Mouse (Mus musculus) kidney, adult 2 months (tissue): Measurements from ENCODE around the gene Rp9. TPM values are rescaled to one million over a fixed set of nuclear protein-coding genes. Genes with fewer than 3 reads are reported as not detected.
A peak's percentile ranks its signal among the peaks of the same experiment; 100 is the strongest.
"Not testable (repeated sequence)": the region's sequence is repeated elsewhere in the genome, so short reads cannot be mapped to it uniquely, and the experiment has no call there.

Experiments used
- DNase-seq: peaks from one replicate; pipeline ENCODE4 v3.0.0; 2021
- H3K27ac ChIP-seq: fragments of 200-500 bp; 2 replicates; pipeline ENCODE4 v1.5.1; 2012; ENCODE audit warnings: low read depth, low read length, control low read depth, inconsistent platforms; ENCODE audit not compliant: insufficient read depth
- H3K27me3 ChIP-seq: fragments of 200-500 bp; replicated peaks from 2 replicates; pipeline ENCODE4 v1.6.1; 2012; ENCODE audit warnings: mild to moderate bottlenecking, moderate library complexity, low read length, inconsistent platforms; ENCODE audit not compliant: control insufficient read depth, insufficient read depth
- H3K36me3 ChIP-seq: fragments of 200-500 bp; 2 replicates; pipeline ENCODE4 v1.6.1; 2012; ENCODE audit warnings: mild to moderate bottlenecking, moderate library complexity, low read length, inconsistent platforms; ENCODE audit not compliant: control insufficient read depth, insufficient read depth
- H3K4me1 ChIP-seq: fragments of 200-500 bp; 2 replicates; pipeline ENCODE4 v1.6.1; 2011; ENCODE audit warnings: low read length; ENCODE audit not compliant: control insufficient read depth, insufficient read depth
- H3K4me3 ChIP-seq: fragments of 200-500 bp; 2 replicates; pipeline ENCODE4 v1.5.1; 2011; ENCODE audit warnings: mild to moderate bottlenecking, low read depth, low read length, control low read depth; ENCODE audit not compliant: insufficient read depth
- CTCF ChIP-seq: fragments of 200-500 bp; conservative IDR thresholded peaks from 2 replicates; pipeline ENCODE4 v1.5.1; 2011; ENCODE audit warnings: low read depth, mild to moderate bottlenecking, control low read depth, low read length, moderate library complexity, mixed read lengths; ENCODE audit not compliant: insufficient read depth, insufficient read length
- POLR2A ChIP-seq: fragments of 200-500 bp; IDR thresholded peaks from one replicate; pipeline ENCODE4 v1.6.1; 2011; ENCODE audit warnings: low read depth, low read length, control low read depth
- WGBS: fragments of 180-500 bp; shearing (Covaris S2); methylation state at CpG from one replicate; pipeline ENCODE4 v1.1.7; 2018; 5-methylcytosine and 5-hydroxymethylcytosine counted together
- polyA plus RNA-seq: library from polyadenylated mRNA; depleted of rRNA; stranded (reverse); fragments of >200 nt; gene quantifications from 2 replicates; pipeline ENCODE4 v1.2.3, GENCODE M21; 2012

Rp9 gene
- polyA plus RNA-seq, 1 experiment, result 56.9 TPM

DNA sequence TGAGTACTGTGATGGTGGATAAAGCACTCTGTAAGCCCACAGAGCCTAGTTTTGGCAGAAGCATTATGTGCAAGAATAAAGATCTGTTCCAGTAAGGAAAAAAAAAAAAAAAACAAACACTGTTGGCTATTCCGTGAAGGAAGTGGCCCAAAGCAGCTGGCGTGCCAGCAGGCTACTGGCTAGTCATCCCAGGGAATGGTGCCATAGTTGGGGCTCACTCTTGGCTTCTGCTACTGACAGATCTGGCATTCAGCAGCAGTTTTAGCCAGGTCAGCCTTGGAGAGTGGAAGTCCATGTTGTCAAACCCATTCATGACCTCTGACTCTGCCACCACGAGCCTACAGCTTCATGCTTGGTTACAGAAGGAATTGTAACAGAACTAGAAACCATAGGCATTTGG lies 7.6 kb downstream of the Rp9 start:
- no peak for TF ChIP-seq POLR2A
- DNase-seq, result peak; percentile 8
- no peak overlapping the region for H3K4me3 ChIP-seq
- H3K36me3 ChIP-seq, result no peaks in the 10 kb centered on the region
- no peaks in the 10 kb centered on the region for H3K4me1 ChIP-seq
- 74% methylated on average over 3 of the region's 3 CpGs for WGBS
- H3K27ac ChIP-seq, result no peak overlapping the region
- H3K27me3 ChIP-seq, result no peaks in the 10 kb centered on the region

DNA sequence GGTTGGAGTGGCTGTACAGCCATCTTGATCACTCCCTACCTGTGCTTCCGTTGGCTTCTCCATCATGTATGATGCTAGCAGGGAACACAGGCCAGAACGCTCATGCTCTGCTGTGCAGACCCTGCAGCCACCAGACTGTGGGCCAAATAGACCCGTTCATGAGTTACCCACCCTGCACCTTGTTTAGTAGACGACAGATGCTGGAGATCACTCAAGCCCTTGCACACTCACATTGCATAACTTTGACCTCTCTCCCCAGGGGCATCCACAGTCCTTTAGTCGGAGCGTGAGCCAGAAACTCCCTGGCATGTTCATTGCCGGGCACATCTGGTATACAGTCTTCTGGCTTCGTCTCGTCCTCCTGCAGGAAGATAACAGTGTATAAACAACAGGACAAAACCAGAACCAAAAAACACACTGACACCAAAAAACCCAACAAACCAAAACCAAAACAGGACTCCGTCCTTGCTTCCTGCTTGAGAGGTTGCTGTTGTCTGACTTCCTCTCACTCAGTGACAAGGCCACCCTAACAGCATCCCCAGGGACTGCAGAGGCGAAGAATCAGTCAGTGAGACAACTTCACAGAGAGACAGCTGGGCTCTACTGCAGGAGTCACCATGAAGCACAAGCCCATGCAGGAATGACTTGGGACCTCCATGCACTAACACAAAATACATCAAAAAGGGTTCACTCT lies 12.3 kb downstream of the Rp9 start:
- Histone ChIP-seq H3K27me3 (no peaks in the 10 kb centered on the region), H3K4me1 (no peaks in the 10 kb centered on the region), H3K36me3 (no peaks in the 10 kb centered on the region; the same call in 1 of the 2 replicates), H3K27ac (no peak overlapping the region), H3K4me3 (no peak overlapping the region)
- peak; percentile 23 for DNase-seq
- no peak for TF ChIP-seq POLR2A
- TF ChIP-seq CTCF, result no peak
- 76% methylated on average over 11 of the region's 11 CpGs for WGBS

DNA sequence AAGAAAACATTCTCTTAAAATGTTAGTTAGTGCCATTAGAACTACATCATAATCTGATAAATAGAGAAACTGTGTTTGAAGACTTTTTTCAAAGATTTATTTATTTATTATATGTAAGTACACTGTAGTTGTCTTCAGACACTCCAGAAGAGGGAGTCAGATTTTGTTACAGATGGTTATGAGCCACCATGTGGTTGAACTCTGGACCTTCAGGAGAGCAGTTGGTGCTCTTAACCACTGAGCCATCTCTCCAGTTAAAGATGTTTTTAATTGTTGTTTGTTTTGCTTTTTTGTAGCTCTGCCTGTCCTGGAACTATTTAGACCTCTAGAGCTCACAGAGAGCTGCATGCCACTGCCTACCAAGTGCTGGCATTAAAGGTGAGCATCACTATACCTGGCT lies 14.5 kb downstream of the Rp9 start:
- TF ChIP-seq POLR2A, result no peak
- Histone ChIP-seq H3K4me1 (no peaks in the 10 kb centered on the region), H3K4me3 (no peak overlapping the region), H3K27ac (no peak overlapping the region), H3K36me3 (peaks cover 3% of the 10 kb centered on the region), H3K27me3 (no peaks in the 10 kb centered on the region)
- DNase-seq, result no peak

DNA sequence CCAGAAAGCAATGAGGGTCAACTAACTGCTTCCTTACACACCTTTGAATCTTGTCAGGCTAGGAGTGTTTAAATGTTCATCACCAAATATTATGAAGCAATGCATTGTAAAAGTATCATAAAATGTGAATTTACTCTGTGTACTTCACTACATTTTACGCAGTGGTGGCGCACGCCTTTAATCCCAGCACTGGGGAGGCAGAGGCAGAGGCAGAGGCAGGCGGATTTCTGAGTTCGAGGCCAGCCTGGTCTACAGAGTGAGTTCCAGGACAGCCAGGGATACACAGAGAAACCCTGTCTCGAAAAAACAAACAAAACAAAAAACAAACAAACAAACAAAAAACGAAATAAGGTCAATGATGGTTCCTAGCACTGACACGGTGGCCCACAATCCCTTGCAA lies 15.6 kb downstream of the Rp9 start, which contains the start of gene Gm17545:
TSS of gene Gm17545 (plus strand) at position 301 of the 400 bp plus-strand sequence.
- H3K36me3 ChIP-seq, result not testable (repeated sequence)

DNA sequence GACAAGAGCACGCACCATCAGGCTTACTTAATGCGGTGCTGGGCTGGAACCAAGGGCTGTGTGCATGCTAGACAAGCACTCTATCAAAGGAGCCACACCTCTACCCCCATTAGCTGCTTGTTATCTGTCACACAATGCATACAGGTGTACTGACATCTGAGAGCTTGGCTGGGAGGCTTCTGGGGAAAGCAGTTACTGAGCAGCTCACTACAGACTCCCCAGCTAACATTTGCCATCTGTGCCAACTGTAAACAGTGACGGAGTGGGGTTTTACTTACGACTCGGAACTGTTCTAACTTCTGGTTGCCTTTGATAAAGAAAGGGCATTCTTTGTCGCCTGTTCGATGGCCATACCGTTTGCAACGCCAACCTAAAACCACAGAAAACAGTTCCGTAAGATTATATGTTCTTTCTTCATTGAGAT lies 16.0 kb downstream of the Rp9 start:
- 93% methylated on average over 10 of the region's 10 CpGs for WGBS
- peaks cover 3% of the 10 kb centered on the region for H3K36me3 ChIP-seq

More for the DNA sequence above, 15.6 kb downstream of the Rp9 start, which contains the start of gene Gm17545:
- not testable (repeated sequence) for H3K27me3 ChIP-seq, H3K27ac ChIP-seq, H3K4me1 ChIP-seq, H3K4me3 ChIP-seq, DNase-seq
- WGBS, result 91% methylated on average over 8 of the region's 8 CpGs

DNA sequence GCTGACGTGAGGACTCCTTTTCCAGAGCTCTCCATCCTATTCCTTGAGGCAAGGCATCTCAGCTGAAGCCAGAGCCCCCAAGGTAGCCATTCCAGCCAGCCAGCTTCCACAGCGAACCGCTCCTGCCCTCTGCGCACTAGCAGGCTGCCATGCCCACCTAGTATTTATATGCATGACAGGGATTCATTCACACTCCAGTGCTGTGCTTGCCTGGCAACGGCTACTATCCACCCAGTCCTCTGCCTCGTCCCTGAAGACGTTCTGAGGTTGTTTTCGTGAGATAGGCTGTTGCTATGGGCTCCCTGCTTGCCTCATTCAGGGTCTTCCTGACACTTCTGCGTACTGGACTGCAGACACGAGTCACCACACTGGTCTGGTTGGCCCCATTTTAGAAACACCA lies 16.8 kb downstream of the Rp9 start:
- TF ChIP-seq CTCF (no peak), POLR2A (no peak)
- H3K36me3 ChIP-seq, result peaks cover 3% of the 10 kb centered on the region
- no peaks in the 10 kb centered on the region for H3K27me3 ChIP-seq
- no peaks in the 10 kb centered on the region for H3K4me1 ChIP-seq
- WGBS, result 81% methylated on average over 10 of the region's 10 CpGs
- H3K27ac ChIP-seq, result no peak overlapping the region
- DNase-seq, result no peak
- no peak overlapping the region for H3K4me3 ChIP-seq

More for the DNA sequence above, 16.0 kb downstream of the Rp9 start:
- H3K27me3 ChIP-seq, result no peaks in the 10 kb centered on the region
- no peaks in the 10 kb centered on the region for H3K4me1 ChIP-seq
- H3K27ac ChIP-seq, result no peak overlapping the region
- no peak for TF ChIP-seq CTCF
- no peak overlapping the region for H3K4me3 ChIP-seq
- no peak for DNase-seq

DNA sequence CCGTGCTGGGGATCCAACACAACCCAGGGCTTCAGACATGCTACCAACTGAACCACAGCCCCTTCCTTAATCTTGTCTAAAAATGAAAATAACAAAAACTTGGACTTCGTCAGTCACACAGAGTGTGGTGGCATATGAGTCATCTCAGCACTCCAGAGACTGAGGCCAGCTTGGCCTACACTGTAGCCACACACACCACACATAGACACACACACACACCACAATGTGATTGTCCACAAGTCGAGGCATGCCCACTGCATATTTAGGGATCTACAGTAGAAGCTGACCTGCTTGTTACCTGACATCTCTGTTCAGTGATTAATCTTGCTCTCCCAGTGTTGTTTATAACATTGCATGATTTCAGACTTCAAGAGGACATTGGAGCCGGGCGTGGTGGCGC lies 20.3 kb downstream of the Rp9 start:
- no peaks in the 10 kb centered on the region for H3K4me1 ChIP-seq
- H3K36me3 ChIP-seq, result peaks cover 3% of the 10 kb centered on the region
- no peak for DNase-seq
- H3K4me3 ChIP-seq, result no peak overlapping the region
- no peaks in the 10 kb centered on the region for H3K27me3 ChIP-seq
- H3K27ac ChIP-seq, result no peak overlapping the region
- TF ChIP-seq CTCF, result no peak
- no peak for TF ChIP-seq POLR2A
- 92% methylated on average over 6 of the region's 6 CpGs for WGBS

DNA sequence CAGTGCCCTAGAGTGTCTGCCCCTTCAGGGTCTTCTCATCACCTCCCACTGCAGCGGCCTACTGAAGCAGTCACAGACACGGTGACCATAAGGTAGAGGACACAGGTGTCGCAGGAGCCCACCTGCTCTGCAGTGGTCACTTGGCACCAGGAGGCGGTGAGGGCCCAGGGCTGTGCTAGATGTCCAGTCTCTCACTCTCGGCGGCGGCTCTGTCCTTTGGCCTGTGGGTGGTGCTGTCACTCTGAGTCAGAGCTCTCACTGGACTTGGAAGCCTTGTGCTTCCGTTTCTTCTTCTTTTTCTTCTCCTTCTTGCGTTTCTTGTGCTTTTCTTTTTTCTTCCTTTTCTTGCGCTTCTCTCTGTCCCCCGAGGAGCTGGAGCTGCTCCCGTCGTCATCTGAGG lies 21.1 kb downstream of the Rp9 start:
- Histone ChIP-seq H3K27me3 (no peaks in the 10 kb centered on the region), H3K4me1 (no peaks in the 10 kb centered on the region), H3K4me3 (no peak overlapping the region), H3K36me3 (peaks cover 3% of the 10 kb centered on the region), H3K27ac (no peak overlapping the region)
- TF ChIP-seq POLR2A, result no peak
- TF ChIP-seq CTCF, result 0 out of 2 replicates have a peak, but pooled peaks have one; percentile 18
- DNase-seq, result no peak
- WGBS, result 85% methylated on average over 13 of the region's 13 CpGs
